Mouse (Mus musculus) liver, embryonic 15.5 days (tissue): Measurements from ENCODE around the gene 6430571L13Rik. TPM values are rescaled to one million over a fixed set of nuclear protein-coding genes. Genes with fewer than 3 reads are reported as not detected.

Experiments
- ATAC-seq: fragments of 200-750 bp; cut with Nextera tagmentation; 2 replicates; pipeline ENCODE4 v1.8.0; 2017; ENCODE audit warnings: moderate number of reproducible peaks, mild to moderate bottlenecking, moderate library complexity; ENCODE audit not compliant: insufficient read depth
- H3K27ac ChIP-seq: fragments of 300-500 bp; sonication (generic); replicated peaks from 2 replicates; pipeline ENCODE4 v1.5.1; 2015; ENCODE audit warnings: mild to moderate bottlenecking, inconsistent platforms
- H3K27me3 ChIP-seq: fragments of 300-500 bp; sonication (generic); 2 replicates; pipeline ENCODE4 v1.6.1; 2015; ENCODE audit warnings: mild to moderate bottlenecking, inconsistent platforms
- H3K36me3 ChIP-seq: fragments of 300-500 bp; sonication (generic); replicated peaks from 2 replicates; pipeline ENCODE4 v1.6.1; 2015; ENCODE audit warnings: moderate library complexity, mild to moderate bottlenecking, inconsistent platforms
- H3K4me1 ChIP-seq: fragments of 300-500 bp; sonication (generic); replicated peaks from 2 replicates; pipeline ENCODE4 v1.6.1; 2015; ENCODE audit warnings: inconsistent platforms
- H3K4me2 ChIP-seq: fragments of 300-500 bp; sonication (generic); 2 replicates; pipeline ENCODE4 v1.6.1; 2015; ENCODE audit warnings: moderate library complexity, mild to moderate bottlenecking, inconsistent platforms
- H3K4me3 ChIP-seq: fragments of 300-500 bp; sonication (generic); replicated peaks from 2 replicates; pipeline ENCODE4 v1.5.1; 2015; ENCODE audit warnings: mild to moderate bottlenecking, inconsistent platforms
- H3K9ac ChIP-seq: fragments of 300-500 bp; sonication (generic); 2 replicates; pipeline ENCODE4 v1.6.1; 2015; ENCODE audit warnings: moderate library complexity, mild to moderate bottlenecking, inconsistent platforms
- H3K9me3 ChIP-seq: fragments of 300-500 bp; sonication (generic); replicated peaks from 2 replicates; pipeline ENCODE4 v1.6.1; 2016; ENCODE audit warnings: inconsistent platforms
- WGBS: fragments of 180-500 bp; shearing (Covaris S2); methylation state at CpG from one replicate; pipeline ENCODE4 v1.1.7; 2015; ENCODE audit warnings: mixed read lengths; ENCODE audit not compliant: insufficient replicate concordance; 5-methylcytosine and 5-hydroxymethylcytosine counted together
- polyA plus RNA-seq: library from polyadenylated mRNA; unstranded; fragments of >200 nt; fragmentation: Nextera tagmentation; extraction: Ambion mirVana; gene quantifications from 2 replicates; pipeline ENCODE4 v1.2.1, GENCODE M21; 2015

6430571L13Rik gene
- polyA plus RNA-seq, 1 experiment from 2014 or later: 0.12 TPM

DNA sequence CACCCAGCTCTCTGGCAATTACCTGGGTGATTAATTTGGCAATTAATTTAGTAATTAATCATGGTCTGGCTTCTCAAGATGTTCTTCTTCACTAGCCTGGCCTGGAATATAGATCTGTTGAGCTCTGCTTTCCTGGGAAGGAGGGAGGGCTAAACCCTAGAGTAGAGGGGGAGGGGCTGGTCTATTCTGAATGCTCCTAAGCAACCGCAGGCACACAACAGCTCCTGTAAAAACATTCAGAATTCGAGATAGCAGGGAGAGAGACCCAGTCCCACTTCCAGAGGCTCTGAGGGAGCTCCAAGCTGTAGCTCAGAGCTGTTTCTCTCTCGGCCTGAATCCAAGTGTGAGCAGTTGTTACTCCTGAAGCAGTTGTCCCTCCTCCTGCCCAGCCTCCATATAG is 20.6 kb downstream of the 6430571L13Rik start:
- H3K27me3 ChIP-seq: peaks cover 52% of the 10 kb centered on the region
- ATAC-seq: no peak
- peaks cover 7% of the 10 kb centered on the region for H3K4me1 ChIP-seq
- H3K4me2 ChIP-seq: no peak overlapping the region
- 23% methylated on average over 3 of the region's 3 CpGs for WGBS
- H3K27ac ChIP-seq: no peak overlapping the region
- no peak overlapping the region for H3K9ac ChIP-seq
- no peak overlapping the region for H3K4me3 ChIP-seq
- H3K9me3 ChIP-seq: no peaks in the 10 kb centered on the region
- H3K36me3 ChIP-seq: no peaks in the 10 kb centered on the region

DNA sequence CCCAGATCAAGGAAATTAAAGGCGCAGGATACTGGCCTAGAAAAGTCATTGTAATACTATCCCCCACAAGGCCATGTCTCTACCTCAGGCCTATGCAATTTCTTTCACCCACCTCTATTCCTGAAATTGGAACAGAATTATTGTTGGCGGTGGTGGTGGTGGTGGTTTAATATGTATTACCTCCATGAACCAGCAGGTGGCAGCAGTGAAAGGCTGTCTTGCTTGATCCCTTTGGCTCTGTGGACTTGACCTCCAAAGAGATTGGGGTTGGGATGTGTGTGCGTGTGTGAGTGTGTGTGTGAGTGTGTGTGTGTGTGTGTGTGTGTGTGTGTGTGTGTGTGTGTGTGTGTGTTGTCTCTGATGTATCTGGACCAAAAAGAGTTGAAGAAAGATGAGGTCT is 26.2 kb downstream of the 6430571L13Rik start:
- no peak for ATAC-seq
- H3K27ac ChIP-seq: no peak overlapping the region
- no peak overlapping the region for H3K4me3 ChIP-seq
- no peak overlapping the region for H3K4me2 ChIP-seq
- H3K9me3 ChIP-seq: no peaks in the 10 kb centered on the region
- no peaks in the 10 kb centered on the region for H3K36me3 ChIP-seq
- 3% methylated on average over 3 of the region's 3 CpGs for WGBS
- peaks cover 29% of the 10 kb centered on the region for H3K27me3 ChIP-seq
- H3K9ac ChIP-seq: no peak overlapping the region
- peaks cover 47% of the 10 kb centered on the region for H3K4me1 ChIP-seq

GRCm38 (mm10) chr9:107368302-107368701 is 27.9 kb downstream of the 6430571L13Rik start:
- peak overlapping the region; percentile 42; the same call in 1 of the 2 replicates for H3K9ac ChIP-seq
- H3K4me3 ChIP-seq: no peak overlapping the region
- peaks cover 20% of the 10 kb centered on the region for H3K27me3 ChIP-seq
- H3K9me3 ChIP-seq: no peaks in the 10 kb centered on the region
- H3K27ac ChIP-seq: peak overlapping the region; percentile 96
- no peaks in the 10 kb centered on the region for H3K36me3 ChIP-seq
- ATAC-seq: peak; percentile 7
- peaks cover 59% of the 10 kb centered on the region for H3K4me1 ChIP-seq
- H3K4me2 ChIP-seq: peak overlapping the region; percentile 70
- WGBS: 71% methylated on average over 1 of the region's 1 CpGs

- Histone ChIP-seq H3K36me3 (no peaks in the 10 kb centered on the region), H3K4me2 (peak overlapping the region; percentile 70), H3K9me3 (no peaks in the 10 kb centered on the region), H3K27me3 (peaks cover 24% of the 10 kb centered on the region), H3K9ac (peak overlapping the region; percentile 52), H3K27ac (peak overlapping the region; percentile 96), H3K4me1 (peaks cover 69% of the 10 kb centered on the region), H3K4me3 (peak overlapping the region; percentile 15)
- WGBS: 10% methylated on average over 10 of the region's 10 CpGs
- peak; percentile 97 for ATAC-seq
Observed at GRCm38 (mm10) chr9:107369270-107370105, 29.1 kb downstream of the 6430571L13Rik start.

- Histone ChIP-seq H3K27me3 (peaks cover 26% of the 10 kb centered on the region), H3K9ac (peak overlapping the region; percentile 52), H3K4me3 (peak overlapping the region; percentile 15), H3K4me2 (peak overlapping the region; percentile 70), H3K27ac (peak overlapping the region; percentile 96), H3K9me3 (no peaks in the 10 kb centered on the region), H3K4me1 (peaks cover 75% of the 10 kb centered on the region), H3K36me3 (no peaks in the 10 kb centered on the region)
- 4% methylated on average over 4 of the region's 4 CpGs for WGBS
- ATAC-seq: peak; percentile 37
Observed at GRCm38 (mm10) chr9:107370106-107370463, 29.7 kb downstream of the 6430571L13Rik start.

DNA sequence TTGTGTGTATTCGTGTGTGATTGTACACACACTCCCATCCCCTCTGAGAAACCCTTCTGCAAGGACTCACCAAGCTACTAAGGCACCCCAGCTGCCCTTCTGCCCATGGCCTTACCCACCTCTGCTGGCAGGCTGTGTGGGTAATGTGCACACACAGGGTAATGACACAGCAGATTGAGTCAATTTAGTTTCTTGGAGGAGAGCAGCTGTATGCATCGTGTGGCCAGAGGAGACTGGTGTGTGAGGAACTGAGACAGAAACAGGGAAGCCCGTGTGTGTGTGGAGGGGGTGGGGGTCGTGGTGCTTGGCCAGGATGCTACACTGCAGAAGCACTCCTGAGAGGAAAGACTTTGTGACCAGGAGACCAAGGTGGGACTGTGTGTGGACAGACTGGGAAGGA is 32.0 kb downstream of the 6430571L13Rik start:
- no peak overlapping the region for H3K9ac ChIP-seq
- WGBS: 18% methylated on average over 4 of the region's 4 CpGs

GRCm38 (mm10) chr9:107374623-107375022 is 34.2 kb downstream of the 6430571L13Rik start:
- Histone ChIP-seq H3K36me3 (no peaks in the 10 kb centered on the region), H3K4me2 (peak overlapping the region; percentile 37; the same call in 1 of the 2 replicates), H3K9me3 (no peaks in the 10 kb centered on the region), H3K27me3 (peaks cover 62% of the 10 kb centered on the region), H3K9ac (no peak overlapping the region), H3K27ac (no peak overlapping the region), H3K4me3 (no peak overlapping the region), H3K4me1 (peaks cover 62% of the 10 kb centered on the region)
- WGBS: 9% methylated on average over 8 of the region's 8 CpGs
- no peak for ATAC-seq

More for the DNA sequence above, 32.0 kb downstream of the 6430571L13Rik start:
- Histone ChIP-seq H3K4me1 (peaks cover 79% of the 10 kb centered on the region), H3K9me3 (no peaks in the 10 kb centered on the region), H3K27me3 (peaks cover 41% of the 10 kb centered on the region), H3K4me3 (no peak overlapping the region), H3K36me3 (no peaks in the 10 kb centered on the region), H3K27ac (peak overlapping the region; percentile 96), H3K4me2 (0 out of 2 replicates have a peak overlapping the region, but pooled peaks have one; percentile 20)
- no peak for ATAC-seq

GRCm38 (mm10) chr9:107375451-107375850 is 35.0 kb downstream of the 6430571L13Rik start:
- no peak overlapping the region for H3K9ac ChIP-seq
- WGBS: 23% methylated on average over 5 of the region's 5 CpGs
- H3K27ac ChIP-seq: no peak overlapping the region
- peaks cover 54% of the 10 kb centered on the region for H3K4me1 ChIP-seq
- H3K27me3 ChIP-seq: peaks cover 71% of the 10 kb centered on the region
- ATAC-seq: no peak
- no peaks in the 10 kb centered on the region for H3K9me3 ChIP-seq
- H3K4me3 ChIP-seq: no peak overlapping the region
- H3K4me2 ChIP-seq: peak overlapping the region; percentile 37; the same call in 1 of the 2 replicates
- no peaks in the 10 kb centered on the region for H3K36me3 ChIP-seq

DNA sequence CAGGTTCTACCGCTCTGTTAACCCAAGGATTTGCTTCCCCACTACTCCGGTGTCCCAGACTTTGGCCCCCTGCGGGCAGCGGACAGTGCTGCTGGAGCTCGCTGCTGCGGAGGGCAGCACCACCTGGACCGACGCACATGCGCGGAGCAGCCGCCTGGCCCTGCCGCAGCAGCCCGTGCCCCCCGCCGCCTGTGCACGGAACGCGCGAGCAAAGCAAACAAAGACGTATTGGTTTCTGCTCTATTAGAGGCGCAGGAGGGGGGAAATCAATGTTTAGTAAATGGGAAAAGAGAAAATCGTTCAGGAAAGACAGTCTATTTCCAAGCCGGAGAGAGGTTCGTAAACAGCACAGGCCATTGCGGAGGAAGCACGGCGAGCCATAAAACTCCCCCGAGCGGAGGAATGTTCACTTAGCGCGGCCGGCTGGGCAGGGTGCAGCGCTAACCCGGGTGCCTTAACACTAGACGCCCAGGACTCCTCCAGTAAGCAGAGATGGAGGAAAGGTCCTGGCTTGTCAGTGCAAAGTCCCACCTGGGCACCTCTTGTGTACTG is 37.6 kb downstream of the 6430571L13Rik start:
- Histone ChIP-seq H3K9me3 (no peaks in the 10 kb centered on the region), H3K4me3 (0 out of 2 replicates have a peak overlapping the region, but pooled peaks have one; percentile 1), H3K9ac (no peak overlapping the region), H3K4me2 (peak overlapping the region; percentile 35), H3K27me3 (peaks cover 97% of the 10 kb centered on the region), H3K36me3 (no peaks in the 10 kb centered on the region), H3K27ac (no peak overlapping the region), H3K4me1 (peaks cover 30% of the 10 kb centered on the region)
- WGBS: 2% methylated on average over 35 of the region's 35 CpGs
- no peak for ATAC-seq

- peaks cover 99% of the 10 kb centered on the region for H3K27me3 ChIP-seq
- 11% methylated on average over 8 of the region's 8 CpGs for WGBS
- H3K9ac ChIP-seq: no peak overlapping the region
- no peak overlapping the region for H3K27ac ChIP-seq
- no peak overlapping the region for H3K4me2 ChIP-seq
- H3K4me3 ChIP-seq: no peak overlapping the region
- H3K36me3 ChIP-seq: no peaks in the 10 kb centered on the region
- no peak for ATAC-seq
- 0 out of 2 replicates have a peak, but pooled peaks cover 4% of the 10 kb centered on the region for H3K4me1 ChIP-seq
- H3K9me3 ChIP-seq: no peaks in the 10 kb centered on the region
Observed at GRCm38 (mm10) chr9:107381723-107382122, 41.3 kb downstream of the 6430571L13Rik start.

DNA sequence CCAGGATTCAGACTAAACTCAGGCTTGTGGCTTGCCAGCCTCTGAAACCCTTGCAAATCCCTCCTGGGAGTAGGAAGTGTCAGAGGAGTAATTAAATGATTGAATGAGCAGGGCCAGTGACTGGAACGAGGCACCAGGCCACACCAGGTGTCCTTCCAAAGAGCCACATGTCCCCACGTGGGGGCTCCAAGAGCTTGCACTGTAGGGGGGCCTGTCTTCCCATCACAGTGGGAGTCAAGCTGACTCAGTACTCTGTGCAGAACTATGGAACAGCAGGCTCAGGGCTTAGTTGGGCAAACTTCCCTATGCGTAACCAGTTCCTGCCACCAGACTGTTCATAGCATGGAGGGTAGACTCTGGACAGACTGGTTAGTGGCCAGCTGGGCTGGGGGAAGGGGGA is 44.0 kb downstream of the 6430571L13Rik start:
- no peaks in the 10 kb centered on the region for H3K36me3 ChIP-seq
- WGBS: 26% methylated on average over 3 of the region's 3 CpGs
- H3K9ac ChIP-seq: no peak overlapping the region
- H3K9me3 ChIP-seq: no peaks in the 10 kb centered on the region
- H3K4me3 ChIP-seq: no peak overlapping the region
- H3K27me3 ChIP-seq: peaks cover 97% of the 10 kb centered on the region
- H3K4me2 ChIP-seq: no peak overlapping the region
- no peak overlapping the region for H3K27ac ChIP-seq
- H3K4me1 ChIP-seq: no peaks in the 10 kb centered on the region
- ATAC-seq: no peak
